Mouse (Mus musculus) CD4-positive helper T cell, adult 2 months (primary cell): ENCODE measurements around the gene Grap.
"Not testable (repeated sequence)": the region's sequence is repeated elsewhere in the genome, so short reads cannot be mapped to it uniquely, and the experiment has no call there.

ENCODE experiments used
- DNase-seq: peaks from one replicate; pipeline ENCODE4 v3.0.0-alpha.2; 2012; ENCODE audit warnings: low read depth, missing footprints, low spot score

The Grap gene

GRCm38 (mm10) chr11:61652686-61653447 lies at the start of gene Grap:
TSS of gene Grap (plus strand) at chr11:61653265.
- DNase-seq, result peak; percentile 92

DNA sequence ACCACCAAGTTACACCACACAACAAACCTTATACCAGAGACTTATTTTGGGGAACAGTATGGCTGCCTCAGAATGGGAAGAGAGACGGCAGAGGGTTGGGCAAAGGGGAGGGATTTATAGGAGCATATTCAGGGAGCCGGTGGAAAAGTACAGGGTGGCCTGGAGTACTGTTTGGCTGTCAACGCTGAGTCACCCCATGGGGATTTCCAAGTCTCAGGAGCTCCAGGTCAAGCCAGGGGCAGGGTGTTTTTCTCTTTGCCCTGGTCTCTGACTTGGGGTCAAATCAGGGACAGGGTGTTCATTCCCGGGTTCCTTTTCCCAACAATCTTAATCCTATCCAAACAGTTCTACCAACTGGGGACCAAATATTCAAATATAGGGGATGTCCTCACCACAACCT lies 45.0 kb upstream of the Grap start:
- DNase-seq, result no peak

DNA sequence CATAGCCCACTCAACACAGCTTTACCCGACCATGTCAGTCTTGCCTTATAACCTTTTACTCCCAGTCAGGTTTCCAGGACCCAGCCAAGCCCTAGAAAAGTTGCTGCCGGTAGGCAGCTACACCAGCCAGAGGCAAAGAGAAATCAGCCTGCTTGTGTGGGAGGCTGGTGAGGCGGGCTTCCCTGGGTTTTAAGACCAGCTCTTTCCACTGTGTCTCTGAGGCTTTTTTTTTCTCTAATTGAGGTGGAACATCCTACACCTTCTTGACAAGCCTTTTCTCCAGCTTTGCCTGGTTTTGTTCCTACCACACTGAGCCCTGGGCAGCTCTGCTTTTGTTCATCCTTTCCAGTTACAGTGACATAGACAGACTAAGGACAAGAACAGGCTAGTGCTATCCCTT lies 41.9 kb upstream of the Grap start:
- DNase-seq, result no peak

DNA sequence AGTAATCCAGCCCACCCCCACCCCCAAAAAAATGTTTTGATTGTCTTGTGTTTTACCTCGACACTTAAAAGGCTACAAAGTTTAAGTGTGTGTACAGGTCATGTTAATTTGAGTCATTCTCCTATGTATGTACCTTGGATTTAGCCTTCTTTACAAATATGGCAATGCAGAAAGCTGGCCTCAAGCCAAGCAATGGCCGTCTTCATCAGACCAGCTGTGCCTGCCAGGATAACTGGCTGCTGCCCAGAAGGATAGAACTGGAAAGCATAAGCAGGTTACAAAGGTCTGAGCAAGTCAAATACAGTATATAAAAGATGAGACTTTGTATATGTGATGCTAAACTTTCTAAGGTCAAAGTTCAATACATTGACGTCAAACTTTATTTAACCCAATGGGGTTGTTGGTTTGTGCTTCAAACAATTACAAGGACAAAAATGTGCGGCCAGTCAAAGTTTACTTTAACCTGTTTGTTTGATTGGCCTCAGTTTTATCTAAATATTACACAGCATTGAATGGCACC lies 40.9 kb upstream of the Grap start:
- DNase-seq, result no peak

DNA sequence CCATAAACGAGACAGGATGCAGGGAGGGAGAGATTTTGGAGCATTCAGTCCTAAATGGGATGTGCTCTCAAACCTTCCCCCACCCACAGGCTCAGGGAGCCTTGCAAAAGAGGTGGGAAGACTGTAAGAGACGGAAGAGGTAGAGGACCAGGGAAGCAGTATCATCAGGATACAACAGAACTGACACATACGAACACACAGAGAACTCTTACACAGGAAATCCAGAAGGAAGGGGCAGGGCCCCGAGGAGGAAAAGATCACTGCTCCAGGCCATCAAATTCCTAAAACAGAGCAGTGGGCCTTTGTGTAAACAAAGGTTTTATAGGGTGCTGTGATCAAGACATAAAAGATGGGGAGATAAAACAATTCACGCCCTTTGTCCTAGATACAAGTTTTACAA lies 38.7 kb upstream of the Grap start:
- DNase-seq, result no peak

DNA sequence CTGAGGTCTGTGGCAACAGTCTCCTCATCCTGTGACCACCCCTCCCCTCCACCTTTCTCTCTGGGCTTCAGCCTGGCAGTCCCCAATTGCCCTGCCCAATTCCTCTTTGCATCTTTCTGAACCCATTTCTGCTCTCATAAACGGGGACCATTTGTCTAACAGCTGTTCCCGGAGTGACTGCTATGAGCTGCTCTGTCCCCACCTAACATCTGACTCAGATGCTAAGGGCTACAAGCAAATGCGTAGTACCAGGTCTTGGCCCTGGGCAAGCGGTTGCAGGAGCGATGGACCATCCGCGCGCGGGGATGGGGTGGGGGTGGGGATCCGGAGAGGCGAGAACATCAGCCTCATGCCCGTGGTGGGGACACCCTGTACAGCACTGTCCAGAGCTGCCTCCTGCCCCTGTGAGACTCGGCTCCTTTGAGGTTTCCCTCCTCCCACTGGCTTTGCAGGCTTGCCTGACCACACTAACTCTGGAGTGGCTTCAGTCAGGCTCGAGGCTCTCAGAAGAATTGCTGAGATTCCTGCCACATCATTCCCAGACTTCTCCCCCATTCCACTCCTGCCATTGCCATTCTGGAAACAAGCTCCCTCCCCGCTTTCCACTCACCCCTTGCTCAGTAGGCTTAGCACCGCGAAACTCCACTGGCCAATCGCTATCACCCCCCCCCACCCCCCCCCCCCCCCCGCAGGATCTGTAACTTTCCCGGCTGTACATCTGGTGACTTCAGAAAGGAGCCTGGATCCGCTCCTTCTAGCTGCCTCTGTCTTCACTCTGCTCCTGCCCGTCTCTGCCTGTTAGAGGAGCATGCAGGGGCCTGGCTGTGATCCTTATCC lies 37.2 kb upstream of the Grap start:
- DNase-seq, result no peak

DNA sequence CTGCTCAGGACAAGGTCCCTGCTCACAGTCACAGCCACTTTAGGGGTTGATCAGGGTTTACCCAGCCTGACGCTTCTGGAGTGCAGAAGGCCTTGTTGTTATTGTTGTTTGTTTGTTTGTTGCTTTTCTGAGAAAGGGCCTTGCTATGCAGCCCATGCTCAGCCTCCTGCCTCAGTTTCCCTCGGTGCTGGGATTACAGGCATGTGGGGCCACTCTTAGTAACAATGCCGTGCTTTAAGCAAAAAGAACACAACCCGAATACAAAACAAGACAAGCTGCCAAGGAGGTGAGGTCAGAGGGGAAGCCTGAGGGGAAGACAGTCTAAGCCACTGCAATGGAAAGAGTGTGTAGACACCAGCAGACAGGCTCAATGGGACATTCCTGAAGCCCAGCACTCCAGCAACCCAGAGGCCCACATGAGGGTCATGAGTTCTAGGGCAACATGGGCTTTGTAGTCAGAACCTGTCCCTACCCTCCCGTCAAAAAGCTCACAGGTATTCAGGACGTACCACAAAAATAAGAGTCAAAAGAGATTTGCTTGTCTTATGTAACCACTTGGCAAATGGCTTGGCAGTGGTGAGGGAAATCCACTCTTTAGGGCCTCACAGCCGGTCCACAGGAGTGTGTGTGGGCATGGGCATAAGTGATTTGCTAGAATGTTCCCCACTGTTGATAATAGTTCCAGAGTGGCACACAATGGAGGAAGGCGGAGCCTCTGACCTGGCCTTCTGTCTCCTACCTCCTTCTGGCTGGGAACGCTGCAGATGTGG lies 36.4 kb upstream of the Grap start:
- no peak for DNase-seq

DNA sequence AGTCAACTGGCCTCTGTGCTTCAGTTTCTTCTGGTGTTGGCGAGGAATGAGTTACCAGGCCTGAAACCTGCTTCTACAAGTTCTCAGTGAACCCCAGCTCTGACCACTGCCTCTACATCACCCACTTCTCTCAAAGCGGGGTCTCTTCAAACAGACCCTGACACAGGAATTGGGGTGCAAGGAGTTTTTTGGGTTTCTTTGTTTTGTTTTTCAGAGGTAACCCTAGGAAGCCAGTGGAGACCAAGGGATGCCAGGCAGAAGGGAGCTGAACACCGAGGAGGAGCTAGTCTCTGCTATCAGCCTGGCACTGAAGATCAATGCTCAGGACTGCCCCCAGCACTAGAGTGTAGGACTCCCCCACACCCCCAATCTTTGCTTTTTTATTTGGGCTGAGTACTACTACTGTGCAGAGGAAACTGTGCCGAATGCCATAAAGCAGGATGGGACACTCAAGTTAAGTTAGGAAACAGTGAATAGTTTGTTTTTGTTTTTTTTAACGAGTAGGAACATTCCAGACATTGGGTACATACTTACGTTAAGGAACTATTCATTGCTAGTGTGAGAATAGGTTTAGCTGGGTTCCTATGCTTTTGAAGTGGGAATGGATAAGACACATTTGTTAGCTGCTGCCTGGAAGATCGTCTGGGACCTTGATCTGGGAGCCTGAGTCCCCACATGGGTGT lies 35.6 kb upstream of the Grap start:
- DNase-seq, result no peak

- DNase-seq, result no peak
Observed at GRCm38 (mm10) chr11:61618131-61618530, 34.9 kb upstream of the Grap start.

DNA sequence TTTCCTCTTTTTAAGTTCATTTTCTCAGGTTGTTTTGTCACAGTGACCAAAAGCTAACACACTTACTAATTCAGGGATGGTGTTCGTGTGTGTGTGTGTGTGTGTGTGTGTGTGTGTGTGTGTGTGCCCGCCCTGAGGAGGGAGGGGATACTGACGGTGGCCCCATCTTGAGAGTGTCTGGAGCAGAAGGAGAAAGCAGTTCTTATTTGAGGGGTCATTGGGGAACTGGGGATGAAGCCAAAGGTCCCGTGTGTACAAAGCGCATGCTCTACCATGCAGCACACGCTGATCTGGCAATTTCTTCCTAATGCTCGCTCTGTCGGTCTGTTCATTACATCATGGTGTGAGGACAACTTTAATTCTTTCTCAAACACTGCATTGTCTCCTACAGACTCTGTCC lies 34.5 kb upstream of the Grap start:
- no peak for DNase-seq

DNA sequence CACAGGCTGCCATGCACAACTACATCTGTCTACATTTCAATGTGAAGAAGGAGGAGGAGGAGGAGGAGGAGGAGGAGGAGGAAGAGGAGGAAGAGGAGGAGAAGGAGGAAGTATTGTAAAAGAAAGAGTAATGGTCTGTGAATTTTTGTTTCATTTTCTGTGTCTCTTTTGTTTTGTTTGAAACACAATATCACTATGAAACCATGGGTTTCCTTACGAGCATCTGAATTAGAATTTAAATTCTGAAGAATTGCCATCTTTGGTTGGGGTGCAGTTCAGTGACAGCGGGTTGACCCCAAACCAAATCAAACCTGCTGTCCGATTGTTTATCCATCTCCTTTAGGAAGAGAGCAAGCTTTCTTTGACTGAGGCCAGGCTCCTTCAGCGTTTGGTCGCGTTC lies 33.7 kb upstream of the Grap start:
- DNase-seq, result no peak

DNA sequence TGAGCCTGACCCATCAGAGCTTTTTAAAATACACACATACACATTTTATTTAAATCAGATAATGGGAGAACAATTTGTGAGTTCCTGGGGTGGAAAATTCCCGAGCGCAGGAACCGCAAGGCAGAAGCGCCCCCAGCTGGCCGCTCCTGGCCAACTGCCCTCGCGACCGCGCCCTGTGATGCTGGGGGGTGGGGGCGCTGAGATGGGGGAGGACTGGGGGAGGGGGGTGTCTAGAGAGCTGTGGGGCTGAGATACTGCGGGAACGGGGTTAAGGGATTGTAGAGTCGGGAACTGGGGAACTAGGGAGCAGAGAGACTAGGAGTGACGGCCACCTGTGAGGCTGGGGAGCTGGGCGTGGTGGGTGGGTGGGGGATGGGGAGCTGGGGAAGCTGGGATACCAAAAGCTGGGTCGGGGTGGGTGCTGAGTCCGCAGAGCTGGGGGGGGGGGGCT lies 33.2 kb upstream of the Grap start:
- DNase-seq, result no peak

- peak; percentile 72 for DNase-seq
Observed at GRCm38 (mm10) chr11:61620254-61620670, 32.8 kb upstream of the Grap start.

GRCm38 (mm10) chr11:61620762-61621161 lies 32.3 kb upstream of the Grap start:
- no peak for DNase-seq

GRCm38 (mm10) chr11:61625136-61625535 lies 27.9 kb upstream of the Grap start:
- no peak for DNase-seq

DNA sequence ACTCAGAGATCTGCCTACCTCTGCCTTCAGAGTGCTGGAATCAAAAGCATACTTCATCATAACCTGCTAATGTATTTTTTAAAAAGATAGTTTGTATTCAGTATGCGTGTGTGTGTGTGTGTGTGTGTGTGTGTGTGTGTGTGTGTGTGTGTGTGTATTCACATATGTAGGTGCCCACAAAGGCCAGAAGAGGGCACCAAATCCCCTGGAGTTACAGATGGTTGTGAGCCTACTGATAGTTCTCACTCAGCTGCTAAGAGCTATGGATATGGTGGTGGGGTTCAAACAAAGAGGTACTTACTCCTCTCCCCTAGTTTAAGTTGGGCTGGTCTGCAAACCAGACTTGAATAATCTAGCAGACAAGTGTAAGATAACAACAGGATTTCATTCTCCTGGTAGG lies 26.6 kb upstream of the Grap start:
- DNase-seq, result no peak

- peak; percentile 61 for DNase-seq
Observed at GRCm38 (mm10) chr11:61629621-61630020, 23.4 kb upstream of the Grap start.

- not testable (repeated sequence) for DNase-seq
Observed at GRCm38 (mm10) chr11:61636309-61636708, 16.8 kb upstream of the Grap start.

DNA sequence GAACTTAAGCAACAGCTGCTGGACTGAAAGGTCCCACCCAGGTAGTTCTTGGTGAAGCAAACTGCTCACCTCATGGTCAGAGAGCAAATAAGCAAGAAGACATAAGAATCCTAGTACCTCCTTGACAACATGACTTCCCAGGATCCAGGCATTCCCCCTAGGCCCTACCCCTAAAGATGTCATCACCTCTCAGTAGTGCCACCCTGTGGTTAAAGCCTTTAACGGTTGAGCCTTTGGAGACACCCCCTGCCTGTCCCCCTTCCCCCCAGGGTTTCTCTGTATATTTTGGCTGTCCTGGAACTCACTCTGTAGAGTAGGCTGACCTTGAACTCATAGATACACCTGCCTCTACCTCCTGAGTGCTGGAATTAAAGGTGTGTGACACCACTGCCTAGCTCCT lies 15.7 kb upstream of the Grap start:
- DNase-seq, result no peak

- no peak for DNase-seq
Observed at GRCm38 (mm10) chr11:61637856-61638255, 15.2 kb upstream of the Grap start.
